Comparison of ENCODE assay signal across 11 mouse cellular contexts in genomic region chr11:95791787-95792186, GRCm38 (mm10). TPM values are rescaled to one million over a fixed set of nuclear protein-coding genes. Genes with fewer than 3 reads are reported as not detected.
DNase-seq lines count a peak whose midpoint lies in the region; ATAC-seq and TF ChIP-seq lines count a peak whose summit lies in the region.
"Had no signal": no experiment of that assay in that cellular context is flagged by ENCODE, and none has a peak within 500 bp of the region (broad histone marks: within the 10 kb centered on the region; RNA-seq: fewer than 3 reads in every experiment).

No protein-coding gene starts in this region.

- 87% methylated on average over 13 of the region's 13 CpGs for WGBS in midbrain, embryonic 14.5 days

- DNase-seq in gastrocnemius, postnatal 14 days = peak; percentile 16
- DNase-seq in gastrocnemius, postnatal 36 days = no peak
- peak; percentile 15 for DNase-seq in cerebellum, adult 8-10 months
- peak; percentile 73 to 81 for DNase-seq in layer of hippocampus, adult 2 months (ENCODE audit: low spot score in 2 of 2)
- DNase-seq in right cerebral cortex, adult 18-20 months = peak; percentile 73
- no peak for DNase-seq in kidney, adult 11 months
- DNase-seq in midbrain, embryonic 14.5 days = no peak
- DNase-seq in retina, embryonic 14.5 days (ENCODE audit: low spot score) = no peak

- H3K27ac ChIP-seq in layer of hippocampus, adult 2 months = peak overlapping the region; percentile 53; the same call in 1 of the 2 replicates
- no peak overlapping the region for H3K27ac ChIP-seq in midbrain, embryonic 14.5 days (replicated peaks; ENCODE audit: low read depth, low read length)
- H3K27ac ChIP-seq: embryonic facial prominence, embryonic 15.5 days; heart, embryonic 10.5 days had no signal

- 0 out of 2 replicates have a peak, but pooled peaks cover 7% of the 10 kb centered on the region for H3K27me3 ChIP-seq in midbrain, embryonic 14.5 days (ENCODE audit: control insufficient read depth, insufficient read depth, low read length)

- no peaks in the 10 kb centered on the region for H3K9me3 ChIP-seq in midbrain, embryonic 14.5 days (ENCODE audit: control insufficient read depth, low read length)
- H3K9me3 ChIP-seq: embryonic facial prominence, embryonic 15.5 days; heart, embryonic 10.5 days had no signal

- H3K4me2 ChIP-seq in midbrain, embryonic 14.5 days (ENCODE audit: low read length) = no peak overlapping the region
- H3K4me2 ChIP-seq: embryonic facial prominence, embryonic 15.5 days had no signal

- no peaks in the 10 kb centered on the region for H3K36me3 ChIP-seq in midbrain, embryonic 14.5 days (ENCODE audit: control insufficient read depth, insufficient read depth, low read length)
- H3K36me3 ChIP-seq: embryonic facial prominence, embryonic 15.5 days; heart, embryonic 10.5 days had no signal

- no peak overlapping the region for H3K4me3 ChIP-seq in layer of hippocampus, adult 2 months
- no peak overlapping the region for H3K4me3 ChIP-seq in midbrain, embryonic 14.5 days (replicated peaks; ENCODE audit: low read depth, low read length)
- H3K4me3 ChIP-seq: embryonic facial prominence, embryonic 15.5 days; heart, embryonic 10.5 days had no signal

- intact Hi-C loops in gastrocnemius, postnatal 14 days (cut with DNase I; ENCODE audit: low total_unique reads) = no loop called here
- intact Hi-C loops in gastrocnemius, postnatal 36 days (cut with DNase I) = no loop called here

- 0 out of 2 replicates have a peak, but pooled peaks cover 5% of the 10 kb centered on the region for H3K4me1 ChIP-seq in midbrain, embryonic 14.5 days (ENCODE audit: control insufficient read depth, insufficient read depth, low read length)

- no peak overlapping the region for H3K9ac ChIP-seq in midbrain, embryonic 14.5 days (replicated peaks; ENCODE audit: low read length)
- H3K9ac ChIP-seq: embryonic facial prominence, embryonic 15.5 days had no signal

- no peak for ATAC-seq in midbrain, embryonic 14.5 days (ENCODE audit: low FRiP score, low TSS enrichment)
- ATAC-seq: intestine, embryonic 16.5 days had no signal

- TF ChIP-seq CTCF in layer of hippocampus, adult 2 months (conservative IDR thresholded peaks at IDR 0.05) = no peak

RNA-seq across cellular contexts. Expression of gene Phospho1, which starts 32.5 kb away (rescaled TPM):
- total RNA-seq in gastrocnemius, postnatal 14 days (2021) = 100 to 1,000 TPM; 148 to 155 TPM
- 100 to 1,000 TPM; 287 to 314 TPM for total RNA-seq in gastrocnemius, postnatal 36 days (2021)
- total RNA-seq in layer of hippocampus, adult 2 months (2021) = 10 to 100 TPM; 48.8 to 63.0 TPM
- polyA plus RNA-seq in midbrain, embryonic 14.5 days (2014; fragmentation: Nextera tagmentation; extraction: Ambion mirVana) = 0.33 TPM in 1 of 2 replicates, not detected in the other

RNA-seq across cellular contexts. Expression of gene Gngt2, which starts 45.2 kb away (rescaled TPM):
- 1 to 10 TPM; 7.1 to 8.1 TPM for total RNA-seq in gastrocnemius, postnatal 14 days (2021)
- total RNA-seq in gastrocnemius, postnatal 36 days (2021) = 1 to 10 TPM; 4.2 to 5.5 TPM
- 1 to 10 TPM; 2.6 to 4.5 TPM for total RNA-seq in layer of hippocampus, adult 2 months (2021)
- 1.8 TPM in 2 replicates for polyA plus RNA-seq in midbrain, embryonic 14.5 days (2014; fragmentation: Nextera tagmentation; extraction: Ambion mirVana)

RNA-seq across cellular contexts. Expression of gene Abi3, which starts 50.5 kb away (rescaled TPM):
- total RNA-seq in gastrocnemius, postnatal 14 days (2021) = 1 to 10 TPM; 3.3 to 4.9 TPM
- 1 to 10 TPM; 2.8 to 3.6 TPM for total RNA-seq in gastrocnemius, postnatal 36 days (2021)
- 1 to 10 TPM; 3.3 to 6.8 TPM for total RNA-seq in layer of hippocampus, adult 2 months (2021)
- polyA plus RNA-seq in midbrain, embryonic 14.5 days (2014; fragmentation: Nextera tagmentation; extraction: Ambion mirVana) = 0.26 and 0.64 TPM in 2 replicates

Comparison
In these comparisons a context has a peak if more than half of its experiments do, and no peak if none do; other contexts are left out.
1. DNase-seq: peak in gastrocnemius, postnatal 14 days (single experiment), cerebellum, adult 8-10 months (single experiment), layer of hippocampus, adult 2 months (2 of 2) and right cerebral cortex, adult 18-20 months (single experiment); none in gastrocnemius, postnatal 36 days (0 of 2), kidney, adult 11 months (single experiment), midbrain, embryonic 14.5 days (single experiment) and retina, embryonic 14.5 days (single experiment).